Mouse (Mus musculus): ENCODE results near the gene Vwa7. TPM values are rescaled to one million over a fixed set of nuclear protein-coding genes. Genes with fewer than 3 reads are reported as not detected.

Vwa7 gene
- polyA plus RNA-seq, 1 experiment, result 1.2 TPM

GRCm38 (mm10) chr17:35044904-35045806 lies 28.8 kb downstream of the Vwa7 start:
- 46% methylated on average over 7 of the region's 7 CpGs for WGBS
- TF ChIP-seq POLR2A (IDR thresholded peaks at IDR 0.05; ENCODE audit: borderline replicate concordance, control insufficient read depth, low read depth, low read length), result no peak
- no peak for TF ChIP-seq CTCF (IDR thresholded peaks at IDR 0.05; ENCODE audit: control insufficient read depth, insufficient read depth, low read length)
- H3K4me3 ChIP-seq (replicated peaks; ENCODE audit: control insufficient read depth, low read depth, low read length), result peak overlapping the region; percentile 65
- no peak overlapping the region for H3K27ac ChIP-seq (ENCODE audit: control insufficient read depth, insufficient read depth, low read depth, low read length, poor library complexity)
- peaks cover 3% of the 10 kb centered on the region; the same call in 1 of the 2 replicates for H3K4me1 ChIP-seq (ENCODE audit: control insufficient read depth, insufficient read depth, low read length)

- peaks cover 3% of the 10 kb centered on the region; the same call in 1 of the 2 replicates for H3K4me1 ChIP-seq (ENCODE audit: control insufficient read depth, insufficient read depth, low read length)
- WGBS, result 2% methylated on average over 48 of the region's 48 CpGs
- no peak for TF ChIP-seq CTCF (IDR thresholded peaks at IDR 0.05; ENCODE audit: control insufficient read depth, insufficient read depth, low read length)
- peak; percentile 65; the same call in 1 of the 2 replicates for TF ChIP-seq POLR2A (IDR thresholded peaks at IDR 0.05; ENCODE audit: borderline replicate concordance, control insufficient read depth, low read depth, low read length)
- H3K27ac ChIP-seq (ENCODE audit: control insufficient read depth, insufficient read depth, low read depth, low read length, poor library complexity), result peak overlapping the region; percentile 85
- H3K4me3 ChIP-seq (replicated peaks; ENCODE audit: control insufficient read depth, low read depth, low read length), result peak overlapping the region; percentile 65
Observed at GRCm38 (mm10) chr17:35045807-35046680, 29.7 kb downstream of the Vwa7 start.

GRCm38 (mm10) chr17:35046681-35047455 lies 30.5 kb downstream of the Vwa7 start, which contains the start of gene Msh5:
Gene Msh5, minus strand, starts transcription at chr17:35046745.
- H3K4me3 ChIP-seq (replicated peaks; ENCODE audit: control insufficient read depth, low read depth, low read length), result peak within 1 kb of the TSS; percentile 65
- peak within 1 kb of the TSS; percentile 87 for H3K27ac ChIP-seq (ENCODE audit: control insufficient read depth, insufficient read depth, low read depth, low read length, poor library complexity)
- H3K4me1 ChIP-seq (ENCODE audit: control insufficient read depth, insufficient read depth, low read length), result peaks cover 3% of the 10 kb centered on the region; the same call in 1 of the 2 replicates
- TF ChIP-seq CTCF (IDR thresholded peaks at IDR 0.05; ENCODE audit: control insufficient read depth, insufficient read depth, low read length) (no peak), POLR2A (IDR thresholded peaks at IDR 0.05; ENCODE audit: borderline replicate concordance, control insufficient read depth, low read depth, low read length) (peak; percentile 43; the same call in 1 of the 2 replicates)
- WGBS, result under 1% methylated on average over 33 of the region's 33 CpGs

GRCm38 (mm10) chr17:35047688-35048087 lies 31.3 kb downstream of the Vwa7 start:
- TF ChIP-seq CTCF (IDR thresholded peaks at IDR 0.05; ENCODE audit: control insufficient read depth, insufficient read depth, low read length), result no peak
- no peak for TF ChIP-seq POLR2A (IDR thresholded peaks at IDR 0.05; ENCODE audit: borderline replicate concordance, control insufficient read depth, low read depth, low read length)
- Histone ChIP-seq H3K4me1 (ENCODE audit: control insufficient read depth, insufficient read depth, low read length) (peaks cover 5% of the 10 kb centered on the region; the same call in 1 of the 2 replicates), H3K4me3 (replicated peaks; ENCODE audit: control insufficient read depth, low read depth, low read length) (no peak overlapping the region), H3K27ac (ENCODE audit: control insufficient read depth, insufficient read depth, low read depth, low read length, poor library complexity) (peak overlapping the region; percentile 87)
- 9% methylated on average over 1 of the region's 1 CpGs for WGBS

- TF ChIP-seq POLR2A (IDR thresholded peaks at IDR 0.05; ENCODE audit: borderline replicate concordance, control insufficient read depth, low read depth, low read length), result no peak
- no peak for TF ChIP-seq CTCF (IDR thresholded peaks at IDR 0.05; ENCODE audit: control insufficient read depth, insufficient read depth, low read length)
- Histone ChIP-seq H3K4me3 (replicated peaks; ENCODE audit: control insufficient read depth, low read depth, low read length) (peak overlapping the region; percentile 19), H3K4me1 (ENCODE audit: control insufficient read depth, insufficient read depth, low read length) (peaks cover 5% of the 10 kb centered on the region; the same call in 1 of the 2 replicates), H3K27ac (ENCODE audit: control insufficient read depth, insufficient read depth, low read depth, low read length, poor library complexity) (peak overlapping the region; percentile 87)
- WGBS, result under 1% methylated on average over 11 of the region's 11 CpGs
Observed at GRCm38 (mm10) chr17:35048149-35048931, 32.0 kb downstream of the Vwa7 start.

- TF ChIP-seq CTCF (IDR thresholded peaks at IDR 0.05; ENCODE audit: control insufficient read depth, insufficient read depth, low read length), result no peak
- TF ChIP-seq POLR2A (IDR thresholded peaks at IDR 0.05; ENCODE audit: borderline replicate concordance, control insufficient read depth, low read depth, low read length), result no peak
- 15% methylated on average over 5 of the region's 5 CpGs for WGBS
- H3K4me1 ChIP-seq (ENCODE audit: control insufficient read depth, insufficient read depth, low read length), result peaks cover 5% of the 10 kb centered on the region; the same call in 1 of the 2 replicates
Observed at GRCm38 (mm10) chr17:35048932-35049440, 32.6 kb downstream of the Vwa7 start.

More at GRCm38 (mm10) chr17:35048932-35049440, 32.6 kb downstream of the Vwa7 start:
- H3K27ac ChIP-seq (ENCODE audit: control insufficient read depth, insufficient read depth, low read depth, low read length, poor library complexity), result peak overlapping the region; percentile 84
- H3K4me3 ChIP-seq (replicated peaks; ENCODE audit: control insufficient read depth, low read depth, low read length), result no peak overlapping the region

Data from bone marrow, adult 2 months (tissue).